Mouse (Mus musculus) liver, adult 2 months (tissue): ENCODE results near the gene Disp2.

Experiments
- CTCF ChIP-seq: fragments of 200-500 bp; IDR thresholded peaks from 2 replicates; pipeline ENCODE4 v1.5.1; 2011; ENCODE audit warnings: low read depth, low read length, control low read depth
- POLR2A ChIP-seq: fragments of 200-500 bp; IDR thresholded peaks from 2 replicates; pipeline ENCODE4 v1.6.1; 2011; ENCODE audit warnings: low read length, control low read depth; ENCODE audit not compliant: insufficient read depth; ENCODE audit errors: extremely low read depth

DNA sequence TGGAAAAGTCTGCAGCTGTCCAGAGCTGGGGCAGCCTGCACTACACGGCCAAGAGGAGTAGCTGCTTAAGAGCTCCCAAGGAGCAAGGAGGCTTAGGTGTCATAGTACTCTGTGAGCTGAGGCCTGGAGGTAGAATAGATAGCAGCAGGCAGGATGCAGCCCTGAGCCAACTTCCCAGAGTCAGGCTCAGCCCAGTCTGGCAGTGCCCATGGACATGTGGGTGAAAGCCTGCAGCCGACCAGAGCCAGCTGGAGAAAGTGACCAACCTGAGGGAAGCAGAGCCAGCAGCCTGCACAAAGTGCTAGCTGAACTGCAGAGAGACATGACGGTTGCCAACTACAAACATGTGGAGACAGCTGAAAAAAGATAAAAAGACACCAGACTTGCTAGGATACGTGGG lies 27.3 kb downstream of the Disp2 start:
- TF ChIP-seq POLR2A (no peak), CTCF (no peak)
